Mouse (Mus musculus): ENCODE measurements around the gene Rptor.

Gene Rptor

GRCm38 (mm10) chr11:119817362-119817837 is 214.7 kb downstream of the Rptor start:
- DNase-seq = no peak

GRCm38 (mm10) chr11:119817898-119818297 is 215.2 kb downstream of the Rptor start:
- no peak for DNase-seq

- DNase-seq = no peak
These were observed 218.8 kb downstream of the Rptor start for GRCm38 (mm10) chr11:119821514-119821913.

- no peak for DNase-seq
These were observed 221.5 kb downstream of the Rptor start for GRCm38 (mm10) chr11:119824072-119824649.

- DNase-seq = no peak
These were observed 223.1 kb downstream of the Rptor start for GRCm38 (mm10) chr11:119825783-119826182.

GRCm38 (mm10) chr11:119826239-119826638 is 223.5 kb downstream of the Rptor start:
- DNase-seq = no peak

GRCm38 (mm10) chr11:119829116-119829515 is 226.4 kb downstream of the Rptor start:
- no peak for DNase-seq

GRCm38 (mm10) chr11:119831682-119832081 is 229.0 kb downstream of the Rptor start:
- no peak for DNase-seq

GRCm38 (mm10) chr11:119833311-119833710 is 230.6 kb downstream of the Rptor start:
- DNase-seq = no peak

- no peak for DNase-seq
These were observed 231.4 kb downstream of the Rptor start for GRCm38 (mm10) chr11:119833877-119834804.

- no peak for DNase-seq
These were observed 233.6 kb downstream of the Rptor start for GRCm38 (mm10) chr11:119836326-119836725.

GRCm38 (mm10) chr11:119837786-119838185 is 235.1 kb downstream of the Rptor start:
- no peak for DNase-seq

GRCm38 (mm10) chr11:119839411-119840342 is 237.0 kb downstream of the Rptor start:
- no peak for DNase-seq

- no peak for DNase-seq
These were observed 243.9 kb downstream of the Rptor start for GRCm38 (mm10) chr11:119846608-119847007.

- DNase-seq = no peak
These were observed 244.4 kb downstream of the Rptor start for GRCm38 (mm10) chr11:119847076-119847475.

- no peak for DNase-seq
These were observed 244.9 kb downstream of the Rptor start for GRCm38 (mm10) chr11:119847569-119847968.

GRCm38 (mm10) chr11:119848189-119848588 is 245.5 kb downstream of the Rptor start:
- no peak for DNase-seq

- DNase-seq = no peak
These were observed 253.3 kb downstream of the Rptor start for GRCm38 (mm10) chr11:119855999-119856398.

- no peak for DNase-seq
These were observed 260.0 kb downstream of the Rptor start for GRCm38 (mm10) chr11:119862523-119863299.

- DNase-seq = no peak
These were observed 260.7 kb downstream of the Rptor start for GRCm38 (mm10) chr11:119863421-119863821.

- DNase-seq = no peak
These were observed 264.1 kb downstream of the Rptor start for GRCm38 (mm10) chr11:119866837-119867236.

GRCm38 (mm10) chr11:119868138-119868537 is 265.4 kb downstream of the Rptor start:
- no peak for DNase-seq

Data from right cerebral cortex, postnatal 14 days (tissue).